Mouse (Mus musculus): ENCODE measurements around the gene Hoxb13. TPM values are rescaled to one million over a fixed set of nuclear protein-coding genes. Genes with fewer than 3 reads are reported as not detected.

Hoxb13 gene
- total RNA-seq, 2 experiments from 2014 or later: not detected

GRCm38 (mm10) chr11:96189810-96190522, 4.2 kb upstream of the Hoxb13 start:
- DNase-seq (ENCODE audit: low spot score in 2 of 2): no peak

DNA sequence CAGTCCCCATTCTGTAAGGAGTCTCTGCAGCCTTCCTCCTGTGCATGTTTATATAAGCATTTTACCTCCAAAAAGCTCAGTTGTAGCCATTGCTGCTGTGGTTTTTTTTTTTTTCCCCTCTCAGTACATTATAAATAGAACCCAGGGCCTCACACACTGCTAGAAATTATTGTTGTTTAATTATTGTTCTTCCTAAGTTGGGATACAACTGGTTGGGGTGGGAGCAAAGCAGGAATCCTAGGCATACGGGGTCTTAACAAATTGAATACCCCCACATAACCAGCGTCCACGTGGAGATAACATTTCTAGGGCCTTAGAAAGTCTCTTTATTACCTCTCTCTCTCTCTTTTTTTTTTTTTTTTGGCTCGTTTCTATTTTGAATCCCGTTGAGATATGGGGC, 3.0 kb upstream of the Hoxb13 start:
- no peak for DNase-seq (ENCODE audit: low spot score in 2 of 2)

GRCm38 (mm10) chr11:96194401-96194710, 240 bp downstream of the Hoxb13 start:
- DNase-seq (ENCODE audit: low spot score in 2 of 2): no peak

- no peak for DNase-seq (ENCODE audit: low spot score in 2 of 2)
Observed at GRCm38 (mm10) chr11:96194961-96195640, 985 bp downstream of the Hoxb13 start.

DNA sequence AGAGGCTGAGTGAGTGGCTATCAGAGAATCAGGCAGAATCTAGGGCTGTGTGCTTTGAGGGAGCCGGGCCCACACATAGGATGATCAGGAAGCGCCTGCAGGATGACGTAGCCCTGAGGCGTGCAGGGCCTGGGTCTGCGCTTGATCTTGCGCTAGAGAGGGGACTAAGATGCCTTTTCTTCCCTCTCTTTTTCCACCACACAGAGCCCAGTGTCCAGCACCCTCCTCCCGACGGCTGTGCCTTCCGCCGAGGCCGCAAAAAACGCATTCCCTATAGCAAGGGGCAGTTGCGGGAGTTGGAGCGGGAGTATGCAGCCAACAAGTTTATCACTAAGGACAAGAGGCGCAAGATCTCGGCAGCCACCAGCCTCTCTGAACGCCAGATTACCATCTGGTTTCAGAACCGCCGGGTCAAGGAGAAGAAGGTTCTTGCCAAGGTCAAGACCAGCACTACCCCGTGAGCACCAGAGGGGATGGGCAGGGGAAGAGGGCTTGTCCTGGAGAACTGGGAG, 1.7 kb downstream of the Hoxb13 start:
- no peak for DNase-seq (ENCODE audit: low spot score in 2 of 2)

DNA sequence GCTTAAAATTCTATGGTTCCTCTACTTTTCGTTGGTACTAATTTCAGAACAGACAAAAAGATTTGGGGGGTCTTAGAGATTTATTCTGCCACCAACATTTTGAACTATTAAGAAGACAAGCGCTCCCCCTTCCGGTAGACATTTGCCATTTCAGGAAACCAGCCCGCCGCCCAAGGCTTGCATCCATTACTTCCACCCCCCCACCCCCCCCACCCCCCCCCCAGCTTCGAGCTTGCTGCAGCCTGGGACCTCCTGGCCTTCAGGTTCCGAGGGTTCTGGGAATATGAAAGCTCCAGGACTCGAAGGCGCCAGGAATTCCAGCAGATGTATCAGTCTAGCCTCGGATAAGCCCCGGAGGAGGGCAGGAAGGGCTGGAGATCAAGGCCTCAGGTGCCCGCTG, 4.5 kb downstream of the Hoxb13 start:
- DNase-seq (ENCODE audit: low spot score in 2 of 2): no peak

GRCm38 (mm10) chr11:96199181-96200086, 5.3 kb downstream of the Hoxb13 start:
- no peak for DNase-seq (ENCODE audit: low spot score in 2 of 2)

GRCm38 (mm10) chr11:96200183-96200655, 6.1 kb downstream of the Hoxb13 start:
- DNase-seq (ENCODE audit: low spot score in 2 of 2): no peak

GRCm38 (mm10) chr11:96201741-96202140, 7.6 kb downstream of the Hoxb13 start:
- DNase-seq (ENCODE audit: low spot score in 2 of 2): no peak

DNA sequence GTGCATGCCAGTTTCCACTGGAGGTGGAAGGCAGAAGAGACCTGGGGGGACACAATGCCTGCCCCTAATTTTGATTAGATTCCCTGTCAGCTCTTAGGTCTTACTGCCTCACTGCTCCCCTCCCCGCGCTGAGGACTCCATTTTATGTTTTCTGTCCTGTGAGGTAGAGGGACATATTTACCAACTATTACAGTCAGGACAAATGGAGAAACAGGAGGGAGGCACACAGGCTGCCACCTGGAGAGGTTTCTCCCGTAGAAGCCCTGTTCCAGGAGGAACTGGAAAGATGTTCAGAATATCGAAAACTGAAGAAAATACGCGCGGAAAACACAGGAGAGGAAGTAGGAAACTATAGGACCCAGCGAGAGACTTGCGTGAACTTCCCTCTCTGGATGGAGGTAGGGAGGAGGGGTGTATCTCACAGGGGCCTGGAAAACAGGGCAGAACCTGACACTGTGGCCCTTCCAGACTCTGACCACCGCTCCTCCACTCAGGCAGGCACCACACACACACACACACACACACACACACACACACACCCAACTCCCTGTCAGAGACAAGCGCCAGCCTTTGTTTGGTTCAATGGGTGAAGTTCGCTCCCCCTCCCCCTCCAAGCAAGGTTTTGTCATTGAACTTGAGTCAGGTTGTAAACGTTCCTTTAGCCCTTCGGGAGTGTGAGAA, 8.4 kb downstream of the Hoxb13 start:
- DNase-seq (ENCODE audit: low spot score in 2 of 2): no peak

GRCm38 (mm10) chr11:96203182-96203788, 9.2 kb downstream of the Hoxb13 start:
- DNase-seq (ENCODE audit: low spot score in 2 of 2): no peak

GRCm38 (mm10) chr11:96203789-96204186, 9.7 kb downstream of the Hoxb13 start:
- DNase-seq (ENCODE audit: low spot score in 2 of 2): no peak

GRCm38 (mm10) chr11:96204351-96204750, 10.2 kb downstream of the Hoxb13 start:
- DNase-seq (ENCODE audit: low spot score in 2 of 2): no peak

DNA sequence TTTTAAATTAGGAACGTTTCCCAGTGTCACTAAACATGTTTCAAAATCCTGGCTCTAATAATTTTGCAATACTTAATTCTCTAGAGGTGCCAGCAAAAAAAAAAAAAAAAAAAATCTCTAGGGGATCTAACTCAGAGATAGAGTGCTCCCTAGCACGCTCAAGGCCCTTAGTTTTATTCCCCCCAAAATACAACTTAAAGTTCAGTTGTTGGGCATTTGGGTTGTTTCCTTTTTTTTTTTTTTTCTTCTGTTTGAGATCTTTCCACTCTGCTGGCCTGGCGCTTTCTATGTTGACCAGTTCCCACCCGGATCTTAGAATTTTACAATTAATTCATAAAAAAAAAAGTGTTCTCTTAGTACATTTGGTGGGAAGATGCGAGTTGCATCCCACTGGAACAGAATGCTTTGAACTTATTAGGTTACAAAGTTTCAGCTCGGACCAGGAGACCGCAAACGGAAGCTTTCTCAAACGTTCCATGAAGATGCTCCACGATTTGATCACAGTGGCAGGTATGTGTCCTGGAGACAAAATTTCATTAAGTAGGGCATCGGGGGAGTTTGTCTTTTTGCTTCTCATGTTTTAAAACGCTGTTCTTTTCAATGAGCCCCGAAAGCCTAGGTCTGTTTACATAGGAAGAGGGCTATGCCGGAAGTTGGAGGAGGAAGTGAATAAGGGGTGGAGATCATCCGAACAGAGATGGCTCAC, 11.5 kb downstream of the Hoxb13 start:
- no peak for DNase-seq (ENCODE audit: low spot score in 2 of 2)

GRCm38 (mm10) chr11:96223813-96224212, 29.7 kb downstream of the Hoxb13 start:
- no peak for DNase-seq (ENCODE audit: low spot score in 2 of 2)

DNA sequence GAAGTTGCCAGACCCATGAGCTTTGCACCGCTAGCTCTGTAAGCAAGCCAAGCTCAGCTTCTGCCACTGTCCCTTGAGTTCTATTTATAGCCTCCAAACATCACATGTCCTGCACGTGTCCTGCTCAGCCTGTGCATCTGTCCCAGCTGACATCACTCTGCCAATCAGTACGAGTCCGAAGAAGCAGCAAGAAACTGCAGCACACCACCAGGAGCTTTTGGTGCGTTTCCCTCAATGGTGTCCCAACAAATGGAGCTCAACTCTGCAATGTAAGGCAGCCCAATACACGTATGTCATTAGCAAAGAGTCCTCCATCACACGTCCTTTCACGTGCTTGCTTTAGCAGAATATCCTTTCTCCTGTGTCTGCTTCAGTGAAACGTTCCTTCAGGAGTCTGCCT, 33.6 kb downstream of the Hoxb13 start:
- no peak for DNase-seq (ENCODE audit: low spot score in 2 of 2)

- DNase-seq (ENCODE audit: low spot score in 2 of 2): peak in 1 of 2 experiments; percentile 50
Observed at GRCm38 (mm10) chr11:96234906-96235305, 40.8 kb downstream of the Hoxb13 start.

- peak; percentile 7 to 51 for DNase-seq (ENCODE audit: low spot score in 2 of 2)
Observed at GRCm38 (mm10) chr11:96240211-96240610, 46.1 kb downstream of the Hoxb13 start.
